Mouse (Mus musculus) hindbrain, embryonic 14.5 days (tissue): ENCODE measurements around the gene Scube3. TPM values are rescaled to one million over a fixed set of nuclear protein-coding genes. Genes with fewer than 3 reads are reported as not detected.

Source experiments
- ATAC-seq: fragments of 200-750 bp; cut with Nextera tagmentation; 2 replicates; pipeline ENCODE4 v1.8.0; 2017; ENCODE audit warnings: moderate number of reproducible peaks, mild to moderate bottlenecking, moderate TSS enrichment, moderate library complexity; ENCODE audit not compliant: low FRiP score
- DNase-seq: peaks from one replicate; pipeline ENCODE4 v3.0.0-alpha.2; 2015; ENCODE audit warnings: low spot score
- H3K27ac ChIP-seq: fragments of 300-500 bp; sonication (generic); 2 replicates; pipeline ENCODE4 v1.5.1; 2014; ENCODE audit warnings: mild to moderate bottlenecking, moderate library complexity
- H3K27me3 ChIP-seq: fragments of 300-500 bp; sonication (generic); 2 replicates; pipeline ENCODE4 v1.6.1; 2014; ENCODE audit warnings: mild to moderate bottlenecking, low read length, mixed read lengths; ENCODE audit not compliant: control insufficient read depth, insufficient read depth
- H3K36me3 ChIP-seq: fragments of 300-500 bp; sonication (generic); replicated peaks from 2 replicates; pipeline ENCODE4 v1.6.1; 2014; ENCODE audit not compliant: control insufficient read depth, insufficient read depth
- H3K4me1 ChIP-seq: fragments of 300-500 bp; sonication (generic); replicated peaks from 2 replicates; pipeline ENCODE4 v1.6.1; 2014; ENCODE audit warnings: antibody characterized with exemption, low read length, mixed read lengths; ENCODE audit not compliant: control insufficient read depth, insufficient read depth
- H3K4me2 ChIP-seq: fragments of 300-500 bp; sonication (generic); replicated peaks from 2 replicates; pipeline ENCODE4 v1.6.1; 2014; ENCODE audit warnings: mild to moderate bottlenecking, moderate library complexity
- H3K4me3 ChIP-seq: fragments of 300-500 bp; sonication (generic); replicated peaks from 2 replicates; pipeline ENCODE4 v1.5.1; 2014; ENCODE audit warnings: mild to moderate bottlenecking, low read length
- H3K9ac ChIP-seq: fragments of 300-500 bp; sonication (generic); 2 replicates; pipeline ENCODE4 v1.6.1; 2014
- H3K9me3 ChIP-seq: fragments of 300-500 bp; sonication (generic); 2 replicates; pipeline ENCODE4 v1.6.1; 2016; ENCODE audit warnings: low read length; ENCODE audit not compliant: control insufficient read depth
- WGBS: fragments of 180-500 bp; shearing (Covaris S2); extraction: QIAGEN DNeasy Blood & Tissue Kit; methylation state at CpG from one replicate; pipeline ENCODE4 v1.1.7; 2014; 5-methylcytosine and 5-hydroxymethylcytosine counted together
- polyA plus RNA-seq: library from polyadenylated mRNA; unstranded; fragments of >200 nt; fragmentation: Nextera tagmentation; extraction: Ambion mirVana; gene quantifications from 2 replicates; pipeline ENCODE4 v1.2.1, GENCODE M21; 2014

The Scube3 gene
- polyA plus RNA-seq, 1 experiment from 2014 or later: 6.6 TPM

DNA sequence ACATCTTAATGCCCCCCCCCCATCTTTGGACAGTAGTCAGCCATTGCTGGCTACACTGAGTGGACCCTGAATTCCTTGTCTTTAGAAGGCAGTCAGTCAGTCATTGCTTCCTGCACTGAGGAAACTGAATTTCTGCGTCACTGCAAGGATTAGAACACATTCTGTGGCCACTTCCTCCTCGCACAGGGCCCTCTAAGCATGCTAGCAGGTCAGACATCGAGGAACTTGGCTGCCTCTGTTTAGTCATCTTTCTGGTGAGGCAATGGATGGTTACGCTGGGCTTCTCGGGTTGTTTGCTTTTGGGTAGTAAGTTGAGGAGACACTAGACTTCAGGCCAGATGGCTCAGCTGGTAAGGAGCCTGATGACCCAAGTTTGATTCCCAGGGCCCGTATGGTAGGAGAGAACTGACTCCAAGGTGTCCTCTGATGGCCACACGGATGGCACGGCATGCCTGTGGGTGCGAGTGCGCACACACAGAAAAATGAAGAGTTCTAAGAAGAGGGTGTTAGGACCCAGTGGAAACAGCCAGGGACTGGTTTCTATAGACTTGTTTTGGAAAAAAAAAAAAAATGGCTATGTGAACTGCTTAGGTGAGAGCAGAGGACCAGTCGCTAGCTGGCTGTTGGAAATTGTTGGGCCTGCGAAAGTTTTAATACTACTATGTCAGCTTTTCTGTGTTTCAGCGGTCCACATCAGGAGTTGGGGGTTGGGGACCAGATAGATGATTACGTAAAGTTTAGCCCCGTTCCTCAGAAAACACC, 39.0 kb downstream of the Scube3 start:
- H3K27ac ChIP-seq: no peak overlapping the region
- no peak overlapping the region for H3K4me2 ChIP-seq
- peaks cover 20% of the 10 kb centered on the region for H3K4me1 ChIP-seq
- H3K36me3 ChIP-seq: 0 out of 2 replicates have a peak, but pooled peaks cover 8% of the 10 kb centered on the region
- H3K4me3 ChIP-seq: no peak overlapping the region
- H3K27me3 ChIP-seq: no peaks in the 10 kb centered on the region
- 88% methylated on average over 15 of the region's 15 CpGs for WGBS
- no peak for DNase-seq
- H3K9ac ChIP-seq: no peak overlapping the region
- ATAC-seq: no peak
- no peaks in the 10 kb centered on the region for H3K9me3 ChIP-seq

DNA sequence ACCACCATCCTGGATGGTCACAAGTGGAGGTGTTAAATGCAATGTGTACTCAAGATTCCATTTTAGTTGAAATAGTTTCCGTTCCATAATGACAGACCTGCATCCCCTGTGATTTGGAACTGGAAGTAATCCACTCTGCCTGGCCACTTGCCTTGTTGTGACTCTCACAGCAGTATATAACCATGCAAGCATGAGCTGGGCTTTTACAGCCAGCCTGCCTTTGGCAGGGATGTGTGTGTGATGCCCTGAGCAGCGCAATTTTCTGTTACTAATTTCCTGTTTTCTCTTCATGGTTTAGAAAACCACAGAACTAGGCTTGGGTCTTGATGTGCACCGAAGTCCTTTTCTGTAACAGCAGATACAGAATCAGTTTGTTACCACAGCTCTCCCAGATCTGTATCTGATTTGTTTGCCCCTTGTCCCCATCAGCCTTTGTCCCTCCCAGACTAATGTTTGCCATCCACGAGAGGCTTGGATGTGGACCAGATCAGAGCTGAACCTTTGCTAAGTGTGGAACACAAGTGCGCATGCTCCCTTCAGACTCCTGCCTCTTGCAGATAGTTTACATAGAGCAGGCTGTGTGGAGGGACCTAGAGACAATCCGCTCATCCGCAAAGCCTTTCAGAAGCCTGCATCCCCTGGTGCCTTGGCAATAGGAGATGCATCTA, 43.2 kb downstream of the Scube3 start:
- Histone ChIP-seq H3K9me3 (no peaks in the 10 kb centered on the region), H3K27ac (no peak overlapping the region), H3K4me1 (no peaks in the 10 kb centered on the region; the same call in 1 of the 2 replicates), H3K9ac (no peak overlapping the region), H3K27me3 (no peaks in the 10 kb centered on the region), H3K4me3 (no peak overlapping the region), H3K4me2 (no peak overlapping the region), H3K36me3 (peaks cover 13% of the 10 kb centered on the region)
- 88% methylated on average over 7 of the region's 7 CpGs for WGBS
- ATAC-seq (no peak), DNase-seq (no peak)

DNA sequence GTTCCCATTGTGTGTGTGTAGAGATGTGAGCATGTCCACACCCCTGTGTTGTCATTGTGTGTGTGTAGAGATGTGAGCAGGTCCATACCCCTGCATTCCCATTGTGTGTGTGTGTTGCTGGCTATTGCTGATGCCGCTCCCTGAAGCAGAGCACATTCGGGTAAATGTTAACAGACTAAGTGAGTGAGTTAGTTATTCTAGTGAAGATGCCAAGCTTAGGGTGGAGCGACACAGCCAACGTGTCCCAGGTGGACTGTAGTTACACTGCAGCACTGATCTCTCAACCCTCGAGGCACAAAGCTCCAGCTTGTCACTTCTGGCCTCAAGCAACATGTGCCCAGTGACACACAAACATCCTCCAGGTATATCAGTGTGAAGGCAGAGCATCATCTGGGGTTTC, 46.4 kb downstream of the Scube3 start:
- DNase-seq (no peak), ATAC-seq (no peak)
- no peak overlapping the region for H3K27ac ChIP-seq
- H3K36me3 ChIP-seq: peaks cover 42% of the 10 kb centered on the region
- no peaks in the 10 kb centered on the region for H3K9me3 ChIP-seq
- no peaks in the 10 kb centered on the region for H3K4me1 ChIP-seq
- no peaks in the 10 kb centered on the region for H3K27me3 ChIP-seq
- no peak overlapping the region for H3K4me3 ChIP-seq
- H3K4me2 ChIP-seq: no peak overlapping the region
- no peak overlapping the region for H3K9ac ChIP-seq
- 88% methylated on average over 5 of the region's 5 CpGs for WGBS

DNA sequence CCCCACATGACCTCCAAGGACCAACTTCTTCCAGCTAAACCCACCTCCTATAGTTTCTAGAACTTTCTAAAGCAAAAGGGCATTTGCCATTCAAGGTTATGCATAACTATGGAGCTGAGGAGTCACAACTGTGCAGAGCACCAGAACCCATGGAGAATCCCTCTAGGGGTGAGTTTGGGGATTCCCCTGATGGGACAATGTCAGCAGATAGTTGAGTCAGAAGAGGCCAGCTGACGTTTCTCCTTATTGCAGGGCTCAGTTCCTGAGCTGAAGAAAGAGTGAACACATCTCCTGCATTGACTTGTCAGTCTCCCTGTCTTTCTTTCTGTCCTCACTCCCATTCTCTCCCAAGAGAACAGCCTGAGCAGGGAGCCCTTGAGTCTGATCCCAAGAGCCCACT, 50.8 kb downstream of the Scube3 start:
- H3K9ac ChIP-seq: no peak overlapping the region
- H3K27me3 ChIP-seq: no peaks in the 10 kb centered on the region
- peaks cover 61% of the 10 kb centered on the region for H3K36me3 ChIP-seq
- 68% methylated on average over 1 of the region's 1 CpGs for WGBS
- DNase-seq (no peak), ATAC-seq (no peak)
- H3K27ac ChIP-seq: no peak overlapping the region
- no peaks in the 10 kb centered on the region for H3K9me3 ChIP-seq
- H3K4me1 ChIP-seq: no peaks in the 10 kb centered on the region
- no peak overlapping the region for H3K4me2 ChIP-seq
- no peak overlapping the region for H3K4me3 ChIP-seq

DNA sequence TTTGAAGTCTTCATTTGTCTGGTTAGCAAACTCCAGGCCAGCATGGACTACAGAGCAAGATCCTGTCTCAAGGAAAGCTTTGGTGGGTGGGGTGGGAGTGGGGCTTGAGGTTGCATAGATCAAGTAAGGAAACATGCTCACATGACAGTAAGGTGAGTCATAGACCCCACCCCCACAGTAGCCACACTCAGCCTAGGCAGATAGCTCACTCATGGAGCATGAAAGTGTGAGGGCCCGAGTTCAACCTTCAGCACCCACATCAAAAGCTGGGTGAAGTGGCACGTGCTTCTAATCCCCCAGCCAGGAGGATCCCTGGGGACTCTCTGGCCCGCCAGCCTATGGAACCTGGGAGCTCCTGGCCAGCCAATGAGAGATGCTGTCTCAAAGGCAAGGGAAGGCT, 51.6 kb downstream of the Scube3 start:
- WGBS: 95% methylated on average over 3 of the region's 3 CpGs
- Histone ChIP-seq H3K36me3 (peaks cover 69% of the 10 kb centered on the region), H3K9ac (no peak overlapping the region), H3K27me3 (no peaks in the 10 kb centered on the region), H3K4me3 (no peak overlapping the region), H3K4me1 (no peaks in the 10 kb centered on the region), H3K27ac (no peak overlapping the region), H3K4me2 (no peak overlapping the region), H3K9me3 (no peaks in the 10 kb centered on the region)
- DNase-seq (no peak), ATAC-seq (no peak)

DNA sequence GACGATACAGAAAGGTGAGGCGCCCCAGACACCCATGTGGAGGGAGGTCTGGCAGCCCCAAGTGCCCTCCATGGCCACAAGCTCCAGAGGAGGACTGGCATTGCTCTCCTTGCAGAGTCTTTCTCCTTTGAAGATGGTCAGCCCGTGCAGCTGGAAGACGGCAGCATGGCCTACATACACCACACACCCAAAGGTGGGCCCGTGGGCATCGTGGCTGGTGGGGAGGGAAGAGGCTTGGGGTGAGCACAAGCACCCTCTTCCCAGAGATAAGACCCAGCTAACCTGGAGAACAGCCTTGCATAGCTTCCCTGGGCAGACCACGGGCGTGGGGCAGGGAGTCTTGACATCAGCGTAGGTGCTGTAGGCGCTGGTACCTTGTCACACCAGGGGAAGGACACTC, 53.1 kb downstream of the Scube3 start:
- Histone ChIP-seq H3K36me3 (peaks cover 78% of the 10 kb centered on the region), H3K27me3 (no peaks in the 10 kb centered on the region), H3K4me3 (no peak overlapping the region), H3K4me1 (no peaks in the 10 kb centered on the region), H3K27ac (no peak overlapping the region), H3K9me3 (no peaks in the 10 kb centered on the region), H3K9ac (no peak overlapping the region), H3K4me2 (no peak overlapping the region)
- no peak for DNase-seq
- 97% methylated on average over 10 of the region's 10 CpGs for WGBS
- no peak for ATAC-seq

DNA sequence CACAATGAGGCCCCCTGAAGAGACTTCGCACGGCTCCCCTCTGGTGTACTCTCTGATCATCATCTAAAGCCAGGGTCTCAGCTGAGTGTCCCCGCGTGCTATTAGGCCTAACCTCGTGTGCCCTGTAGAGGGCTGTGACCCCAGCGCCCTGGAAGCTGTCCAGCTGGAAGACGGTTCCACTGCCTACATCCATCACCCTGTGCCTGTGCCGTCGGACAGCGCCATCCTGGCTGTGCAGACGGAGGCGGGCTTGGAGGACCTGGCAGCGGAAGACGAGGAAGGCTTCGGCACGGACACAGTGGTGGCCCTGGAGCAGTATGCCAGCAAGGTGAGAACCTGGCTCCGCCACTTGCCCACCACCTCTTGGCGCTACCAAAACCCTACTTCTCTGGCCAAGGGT, 55.7 kb downstream of the Scube3 start:
- no peak for ATAC-seq
- peaks cover 78% of the 10 kb centered on the region for H3K36me3 ChIP-seq

DNA sequence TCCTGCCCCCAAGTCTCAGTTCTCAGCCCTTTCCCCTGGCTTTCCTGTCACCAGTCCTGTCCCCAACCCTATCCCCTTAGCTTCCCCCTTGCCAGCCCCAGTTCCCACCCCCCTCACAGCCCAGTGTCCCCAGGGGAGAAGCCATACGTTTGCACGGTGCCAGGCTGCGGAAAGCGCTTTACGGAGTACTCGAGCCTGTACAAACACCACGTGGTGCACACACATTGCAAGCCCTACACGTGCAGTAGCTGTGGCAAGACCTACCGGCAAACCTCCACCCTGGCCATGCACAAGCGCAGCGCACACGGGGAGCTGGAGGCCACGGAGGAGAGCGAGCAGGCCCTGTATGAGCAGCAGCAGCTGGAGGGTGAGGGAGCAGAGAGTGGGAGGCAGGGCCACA, 60.0 kb downstream of the Scube3 start:
- WGBS: 83% methylated on average over 14 of the region's 14 CpGs
- DNase-seq: no peak

More for the DNA sequence above, 55.7 kb downstream of the Scube3 start:
- Histone ChIP-seq H3K9me3 (no peaks in the 10 kb centered on the region), H3K4me1 (no peaks in the 10 kb centered on the region), H3K27me3 (no peaks in the 10 kb centered on the region), H3K9ac (no peak overlapping the region), H3K27ac (no peak overlapping the region), H3K4me2 (no peak overlapping the region), H3K4me3 (no peak overlapping the region)
- whole genome bisulfite sequencing: 70% methylated on average over 18 of the region's 18 CpGs
- no peak for DNase-seq

DNA sequence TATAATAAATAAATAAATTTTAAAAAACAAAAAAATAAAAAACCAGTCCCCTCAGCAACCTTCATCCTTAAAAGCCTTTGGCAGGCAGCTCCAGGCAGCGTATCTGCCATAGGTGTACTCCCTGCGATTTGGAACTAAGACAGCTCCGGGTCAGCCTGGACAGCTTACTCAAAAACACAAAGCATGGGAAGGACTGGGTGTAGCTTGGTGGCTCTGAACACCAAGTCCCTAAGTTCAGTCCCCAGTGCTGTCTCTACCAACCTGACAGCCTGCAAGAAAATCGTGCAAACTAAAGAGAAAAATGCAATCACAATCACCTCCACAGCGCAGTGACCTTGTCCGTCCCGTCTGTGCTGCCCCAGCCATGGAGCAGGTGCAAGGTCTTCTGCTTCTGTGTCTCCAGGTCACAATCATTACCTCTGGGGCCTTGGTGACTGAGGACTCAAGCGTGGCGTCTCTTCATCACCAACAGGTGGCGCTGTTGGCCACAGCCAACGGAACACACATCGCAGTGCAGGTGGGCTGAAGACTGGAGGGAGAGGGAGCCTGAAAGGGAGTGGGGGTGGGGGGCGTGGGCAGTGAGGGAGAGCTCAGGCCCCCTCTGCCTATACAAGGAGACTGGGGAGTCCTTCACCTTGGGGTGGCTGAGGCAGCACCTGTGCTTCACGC, 62.2 kb downstream of the Scube3 start:
- WGBS: 41% methylated on average over 14 of the region's 14 CpGs
- Histone ChIP-seq H3K4me2 (no peak overlapping the region), H3K36me3 (peaks cover 46% of the 10 kb centered on the region)

More for the DNA sequence above, 60.0 kb downstream of the Scube3 start:
- Histone ChIP-seq H3K4me3 (no peak overlapping the region), H3K4me1 (no peaks in the 10 kb centered on the region), H3K27me3 (no peaks in the 10 kb centered on the region), H3K9me3 (no peaks in the 10 kb centered on the region), H3K36me3 (peaks cover 61% of the 10 kb centered on the region), H3K9ac (no peak overlapping the region), H3K27ac (no peak overlapping the region), H3K4me2 (no peak overlapping the region)
- ATAC-seq: no peak

More for the DNA sequence above, 62.2 kb downstream of the Scube3 start:
- Histone ChIP-seq H3K4me3 (no peak overlapping the region), H3K27ac (no peak overlapping the region), H3K9ac (no peak overlapping the region), H3K9me3 (no peaks in the 10 kb centered on the region), H3K27me3 (no peaks in the 10 kb centered on the region), H3K4me1 (peaks cover 5% of the 10 kb centered on the region; the same call in 1 of the 2 replicates)
- ATAC-seq (no peak), DNase-seq (peak; percentile 70)
